Mouse (Mus musculus): ENCODE measurements around the gene Jarid2. TPM values are rescaled to one million over a fixed set of nuclear protein-coding genes. Genes with fewer than 3 reads are reported as not detected.
A peak's percentile ranks its signal among the peaks of the same experiment; 100 is the strongest.

Gene Jarid2
- 31.1 and 31.7 TPM in 2 replicates for polyA plus RNA-seq (2015; fragmentation: Nextera tagmentation; extraction: Ambion mirVana)

DNA sequence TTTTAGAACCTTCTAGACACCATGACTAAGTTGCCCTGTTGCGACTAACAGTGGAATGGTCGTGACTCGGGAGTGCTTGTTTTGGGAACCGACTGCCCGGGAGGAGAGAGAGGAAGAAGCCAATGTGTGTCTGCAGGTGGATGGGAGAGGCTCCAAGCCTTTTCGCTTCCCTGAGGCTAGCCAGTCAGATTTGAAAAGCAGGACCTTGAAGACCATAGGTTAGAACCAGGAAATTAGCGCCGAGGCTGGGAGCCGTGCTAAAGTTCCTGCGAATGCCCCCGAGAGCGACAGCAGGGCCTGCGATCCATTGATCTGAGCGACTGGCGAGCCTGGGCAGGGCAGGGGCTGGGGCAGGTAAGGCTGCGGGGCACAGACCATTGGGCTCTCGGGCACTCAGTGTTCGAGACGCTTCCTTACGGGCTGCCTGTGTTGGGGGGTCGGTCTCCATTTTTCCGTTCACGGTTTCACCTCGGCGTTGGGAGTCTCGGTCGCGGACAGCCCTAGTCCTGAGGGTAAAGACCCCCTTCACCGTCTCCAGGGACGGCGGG is at the start of gene Jarid2:
Gene Jarid2 (plus strand): TSS at position 51 of the 548 bp plus-strand sequence.
- H3K9ac ChIP-seq (replicated peaks) = peak within 1 kb of the TSS; percentile 80
- H3K4me2 ChIP-seq = peak within 1 kb of the TSS; percentile 91
- WGBS = 2% methylated on average over 31 of the region's 31 CpGs
- no peak for ATAC-seq (ENCODE audit: low FRiP score)
- peaks cover 31% of the 10 kb centered on the region for H3K4me1 ChIP-seq
- H3K27me3 ChIP-seq (replicated peaks) = no peaks in the 10 kb centered on the region
- peak within 1 kb of the TSS; percentile 100 for H3K27ac ChIP-seq (replicated peaks)
- H3K4me3 ChIP-seq (replicated peaks) = peak within 1 kb of the TSS; percentile 78
- no peaks in the 10 kb centered on the region for H3K9me3 ChIP-seq (replicated peaks)
- no peaks in the 10 kb centered on the region for H3K36me3 ChIP-seq

DNA sequence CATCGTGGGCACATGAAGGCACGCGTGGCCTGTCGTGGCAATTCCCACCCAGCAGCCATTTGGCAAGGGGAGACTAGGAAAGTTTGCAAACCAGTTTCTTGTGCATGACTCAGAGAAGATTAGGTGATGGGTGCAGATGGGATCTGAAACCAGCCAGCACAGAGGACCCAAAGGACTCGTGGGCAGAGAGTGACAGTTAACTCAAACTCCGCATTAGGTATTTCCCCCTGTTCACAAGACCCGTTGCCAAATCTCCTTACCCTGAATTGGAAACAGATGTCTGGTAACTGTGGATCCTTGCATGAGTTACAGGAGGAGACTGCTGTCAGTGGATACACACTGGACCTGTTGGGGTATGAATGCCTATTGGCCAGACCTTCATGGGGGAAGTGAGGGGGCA is 48.2 kb upstream of the Jarid2 start:
- WGBS = 83% methylated on average over 7 of the region's 7 CpGs
- Histone ChIP-seq H3K9me3 (replicated peaks) (no peaks in the 10 kb centered on the region), H3K27me3 (replicated peaks) (no peaks in the 10 kb centered on the region), H3K4me3 (replicated peaks) (no peak overlapping the region), H3K36me3 (no peaks in the 10 kb centered on the region), H3K27ac (replicated peaks) (no peak overlapping the region), H3K4me2 (no peak overlapping the region), H3K9ac (replicated peaks) (no peak overlapping the region), H3K4me1 (no peaks in the 10 kb centered on the region)
- no peak for ATAC-seq (ENCODE audit: low FRiP score)

DNA sequence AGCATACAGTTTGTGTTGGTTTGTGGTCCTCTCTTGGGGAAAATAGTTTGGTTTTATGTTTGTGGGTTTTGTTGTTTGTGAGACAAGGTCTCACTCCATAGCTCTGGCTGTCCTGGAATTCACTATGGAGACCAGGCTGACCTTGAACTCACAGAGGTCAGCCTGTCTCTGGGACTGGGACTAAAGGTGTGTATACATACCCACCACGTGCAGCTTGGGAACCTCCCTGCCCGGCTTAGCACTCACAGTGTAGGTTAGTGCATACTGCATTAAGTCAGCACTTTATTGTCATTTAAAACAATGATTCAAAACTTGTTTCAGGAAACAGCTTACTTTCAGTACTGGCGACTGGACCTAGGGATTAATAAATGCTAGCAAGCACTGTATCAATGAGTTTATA is 41.1 kb upstream of the Jarid2 start:
- no peaks in the 10 kb centered on the region for H3K36me3 ChIP-seq
- no peak overlapping the region for H3K9ac ChIP-seq (replicated peaks)
- H3K4me1 ChIP-seq = no peaks in the 10 kb centered on the region
- H3K27me3 ChIP-seq (replicated peaks) = no peaks in the 10 kb centered on the region
- H3K4me2 ChIP-seq = no peak overlapping the region
- WGBS = 57% methylated on average over 3 of the region's 3 CpGs
- no peak overlapping the region for H3K27ac ChIP-seq (replicated peaks)
- no peak for ATAC-seq (ENCODE audit: low FRiP score)
- no peak overlapping the region for H3K4me3 ChIP-seq (replicated peaks)
- H3K9me3 ChIP-seq (replicated peaks) = no peaks in the 10 kb centered on the region

GRCm38 (mm10) chr13:44697628-44698027 is 31.6 kb upstream of the Jarid2 start:
- Histone ChIP-seq H3K4me1 (0 out of 2 replicates have a peak, but pooled peaks cover 3% of the 10 kb centered on the region), H3K27me3 (replicated peaks) (no peaks in the 10 kb centered on the region), H3K9ac (replicated peaks) (no peak overlapping the region), H3K27ac (replicated peaks) (no peak overlapping the region), H3K36me3 (no peaks in the 10 kb centered on the region), H3K4me2 (no peak overlapping the region), H3K4me3 (replicated peaks) (no peak overlapping the region), H3K9me3 (replicated peaks) (no peaks in the 10 kb centered on the region)
- ATAC-seq (ENCODE audit: low FRiP score) = no peak
- WGBS = 93% methylated on average over 10 of the region's 10 CpGs

- no peaks in the 10 kb centered on the region for H3K9me3 ChIP-seq (replicated peaks)
- no peak overlapping the region for H3K27ac ChIP-seq (replicated peaks)
- H3K4me1 ChIP-seq = 0 out of 2 replicates have a peak, but pooled peaks cover 10% of the 10 kb centered on the region
- H3K4me2 ChIP-seq = no peak overlapping the region
- H3K27me3 ChIP-seq (replicated peaks) = no peaks in the 10 kb centered on the region
- no peaks in the 10 kb centered on the region for H3K36me3 ChIP-seq
- ATAC-seq (ENCODE audit: low FRiP score) = no peak
- WGBS = 83% methylated on average over 15 of the region's 15 CpGs
- H3K4me3 ChIP-seq (replicated peaks) = no peak overlapping the region
- no peak overlapping the region for H3K9ac ChIP-seq (replicated peaks)
These were observed 25.1 kb upstream of the Jarid2 start for GRCm38 (mm10) chr13:44704036-44704801.

DNA sequence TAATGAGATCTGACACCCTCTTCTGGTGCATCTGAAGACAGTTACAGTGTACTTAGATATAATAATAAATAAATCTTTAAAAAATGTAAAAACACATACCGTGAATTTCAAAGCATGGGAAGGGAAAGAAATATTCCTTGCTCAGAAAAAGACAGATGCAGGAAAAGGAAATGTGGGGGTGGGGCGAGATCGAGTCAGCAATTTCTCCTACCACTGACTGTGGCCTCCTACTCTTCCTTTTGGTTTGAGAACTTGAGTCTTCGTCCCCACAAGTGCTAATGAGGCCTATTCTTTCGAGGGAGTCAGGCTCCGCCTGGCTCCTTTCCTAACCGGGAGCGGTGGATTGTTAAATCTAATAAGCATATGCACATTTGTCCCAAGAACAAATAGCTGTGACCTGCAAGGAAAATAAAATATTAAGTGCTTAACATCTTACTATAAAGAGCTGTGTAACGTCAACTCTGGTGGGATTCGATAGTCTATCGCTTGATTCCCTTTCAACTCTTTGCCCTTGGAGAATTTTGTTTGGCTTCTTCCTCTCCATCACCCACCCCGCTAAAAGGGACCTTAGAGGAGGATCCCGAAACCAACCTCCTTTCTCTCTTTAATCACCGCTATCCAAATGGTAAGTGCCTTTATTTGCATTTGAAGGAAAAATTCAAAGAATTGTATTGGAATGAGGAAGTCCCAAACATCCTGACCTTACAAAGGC is 24.1 kb upstream of the Jarid2 start:
- no peak for ATAC-seq (ENCODE audit: low FRiP score)
- Histone ChIP-seq H3K4me3 (replicated peaks) (no peak overlapping the region), H3K36me3 (no peaks in the 10 kb centered on the region), H3K9ac (replicated peaks) (no peak overlapping the region), H3K27ac (replicated peaks) (no peak overlapping the region), H3K4me2 (no peak overlapping the region), H3K4me1 (0 out of 2 replicates have a peak, but pooled peaks cover 10% of the 10 kb centered on the region), H3K27me3 (replicated peaks) (no peaks in the 10 kb centered on the region), H3K9me3 (replicated peaks) (no peaks in the 10 kb centered on the region)
- WGBS = 30% methylated on average over 14 of the region's 14 CpGs

- Histone ChIP-seq H3K27ac (replicated peaks) (no peak overlapping the region), H3K4me2 (no peak overlapping the region), H3K27me3 (replicated peaks) (no peaks in the 10 kb centered on the region), H3K36me3 (no peaks in the 10 kb centered on the region), H3K4me3 (replicated peaks) (no peak overlapping the region), H3K9me3 (replicated peaks) (no peaks in the 10 kb centered on the region), H3K9ac (replicated peaks) (no peak overlapping the region), H3K4me1 (0 out of 2 replicates have a peak, but pooled peaks cover 10% of the 10 kb centered on the region)
- 41% methylated on average over 7 of the region's 7 CpGs for WGBS
- ATAC-seq (ENCODE audit: low FRiP score) = no peak
These were observed 23.6 kb upstream of the Jarid2 start for GRCm38 (mm10) chr13:44705743-44706044.

DNA sequence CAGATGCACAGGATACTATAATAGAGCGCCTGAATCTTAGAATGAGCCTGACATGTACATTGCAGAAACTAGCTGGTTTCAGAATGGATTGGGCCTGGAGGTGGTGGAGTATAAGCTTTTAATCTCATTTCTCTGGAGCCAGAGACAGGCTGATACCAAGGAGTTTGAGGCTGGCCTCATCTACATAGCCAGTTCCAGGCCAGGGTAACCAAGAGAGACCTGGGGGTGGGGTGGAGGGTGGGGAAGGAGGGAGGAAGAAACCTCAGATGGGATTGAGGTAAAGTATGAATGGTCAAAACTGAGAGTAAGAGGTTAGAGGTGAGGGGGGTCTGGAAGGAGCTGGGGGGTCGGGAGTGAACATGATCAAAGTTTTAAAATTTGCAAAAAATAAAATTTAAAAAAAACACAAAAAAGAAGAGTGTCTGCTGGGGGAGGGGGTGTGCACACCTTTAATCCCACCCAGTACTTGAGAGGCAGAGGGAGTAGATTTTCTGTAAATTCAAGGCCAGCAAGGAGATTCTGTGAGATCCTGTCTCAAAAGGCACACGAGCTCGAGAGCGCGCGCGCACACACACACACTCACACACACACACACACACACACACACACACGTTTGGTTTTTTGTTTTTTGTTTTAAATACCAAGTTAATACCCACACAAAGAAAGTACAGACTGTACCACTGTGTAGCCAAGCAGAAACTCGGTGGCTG is 22.9 kb upstream of the Jarid2 start:
- ATAC-seq (ENCODE audit: low FRiP score) = no peak
- Histone ChIP-seq H3K27me3 (replicated peaks) (no peaks in the 10 kb centered on the region), H3K27ac (replicated peaks) (no peak overlapping the region), H3K4me3 (replicated peaks) (no peak overlapping the region), H3K36me3 (no peaks in the 10 kb centered on the region), H3K9me3 (replicated peaks) (no peaks in the 10 kb centered on the region), H3K4me2 (no peak overlapping the region), H3K4me1 (0 out of 2 replicates have a peak, but pooled peaks cover 9% of the 10 kb centered on the region), H3K9ac (replicated peaks) (no peak overlapping the region)
- WGBS = 69% methylated on average over 10 of the region's 10 CpGs

DNA sequence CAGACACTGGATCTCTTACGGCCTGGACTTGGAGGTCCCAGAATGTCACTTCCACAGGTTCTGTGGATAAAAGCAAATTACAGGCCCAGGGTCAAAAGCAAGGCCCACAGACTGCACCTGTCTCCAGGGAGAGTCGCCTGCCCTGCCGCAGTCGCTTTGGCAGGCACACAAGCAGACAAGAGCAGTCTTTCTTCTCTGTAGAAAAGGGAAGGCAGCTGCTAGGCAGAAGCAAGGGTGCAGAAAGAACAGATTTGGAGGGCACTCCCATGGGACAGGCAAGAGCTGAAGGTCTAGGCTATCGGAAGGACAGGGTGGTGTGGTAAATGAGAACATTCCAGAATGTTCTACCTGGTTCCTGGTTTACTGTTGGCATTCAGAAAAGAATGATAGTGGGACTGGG is 22.1 kb upstream of the Jarid2 start:
- H3K4me1 ChIP-seq = 0 out of 2 replicates have a peak, but pooled peaks cover 7% of the 10 kb centered on the region
- H3K36me3 ChIP-seq = no peaks in the 10 kb centered on the region
- H3K9me3 ChIP-seq (replicated peaks) = no peaks in the 10 kb centered on the region
- no peak overlapping the region for H3K4me3 ChIP-seq (replicated peaks)
- no peak overlapping the region for H3K9ac ChIP-seq (replicated peaks)
- no peaks in the 10 kb centered on the region for H3K27me3 ChIP-seq (replicated peaks)
- ATAC-seq (ENCODE audit: low FRiP score) = no peak
- H3K27ac ChIP-seq (replicated peaks) = no peak overlapping the region
- H3K4me2 ChIP-seq = no peak overlapping the region
- WGBS = 34% methylated on average over 5 of the region's 5 CpGs

GRCm38 (mm10) chr13:44708336-44709017 is 20.8 kb upstream of the Jarid2 start:
- no peaks in the 10 kb centered on the region for H3K27me3 ChIP-seq (replicated peaks)
- no peak overlapping the region for H3K4me2 ChIP-seq
- H3K9me3 ChIP-seq (replicated peaks) = no peaks in the 10 kb centered on the region
- H3K36me3 ChIP-seq = no peaks in the 10 kb centered on the region
- H3K4me1 ChIP-seq = 0 out of 2 replicates have a peak, but pooled peaks cover 7% of the 10 kb centered on the region
- 96% methylated on average over 14 of the region's 14 CpGs for WGBS
- H3K4me3 ChIP-seq (replicated peaks) = no peak overlapping the region
- H3K9ac ChIP-seq (replicated peaks) = no peak overlapping the region
- ATAC-seq (ENCODE audit: low FRiP score) = no peak
- no peak overlapping the region for H3K27ac ChIP-seq (replicated peaks)
